Mouse (Mus musculus): ENCODE data around the gene Sgo2a. TPM values are rescaled to one million over a fixed set of nuclear protein-coding genes. Genes with fewer than 3 reads are reported as not detected.
"Not testable (repeated sequence)": the region's sequence is repeated elsewhere in the genome, so short reads cannot be mapped to it uniquely, and the experiment has no call there.

The Sgo2a gene
- polyA plus RNA-seq, 2 experiments: 6.6 to 9.5 TPM

DNA sequence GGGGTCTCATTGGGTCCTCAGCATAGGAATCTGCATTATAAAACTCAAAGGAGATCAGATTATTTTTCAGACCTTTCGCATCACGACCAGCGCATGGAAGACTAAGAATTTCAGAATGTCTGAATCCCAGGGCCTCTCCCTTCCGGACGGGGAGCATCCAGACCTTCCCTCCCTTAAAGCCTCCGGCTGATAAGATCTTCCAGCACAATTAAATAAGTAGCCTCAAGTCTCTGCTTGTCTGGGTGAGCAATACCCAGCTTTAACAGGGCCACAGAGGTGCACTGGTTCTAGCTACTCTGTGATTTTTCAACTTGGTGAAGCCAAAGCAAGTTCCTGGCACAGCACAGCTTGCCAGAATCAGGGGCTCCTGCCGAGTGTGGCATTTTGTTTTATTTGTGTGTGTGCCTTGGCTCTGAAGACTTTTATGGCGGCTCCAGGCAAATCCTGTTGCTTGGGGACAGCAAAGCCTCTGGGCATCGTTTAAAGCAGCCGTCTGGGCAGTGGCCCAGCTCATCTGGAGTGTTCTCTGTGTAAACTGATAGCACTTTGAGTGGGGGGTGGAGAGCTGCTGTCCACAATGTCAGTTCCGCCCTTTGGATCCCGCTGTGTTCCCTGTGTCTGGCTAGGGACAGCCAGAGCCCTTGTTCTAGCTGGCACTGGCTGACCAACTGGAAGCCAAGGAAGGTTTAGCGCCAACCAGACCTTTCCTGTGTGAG is 34.5 kb downstream of the Sgo2a start:
- Histone ChIP-seq H3K36me3 (replicated peaks; ENCODE audit: control insufficient read depth, insufficient read depth, low read depth) (no peaks in the 10 kb centered on the region), H3K27ac (no peak overlapping the region), H3K9me3 (ENCODE audit: control insufficient read depth, low read length) (no peaks in the 10 kb centered on the region), H3K27me3 (ENCODE audit: control insufficient read depth, insufficient read depth, low read length) (no peaks in the 10 kb centered on the region), H3K4me2 (ENCODE audit: low read depth) (peak overlapping the region; percentile 61), H3K4me1 (replicated peaks; ENCODE audit: control insufficient read depth in 2 of 2, insufficient read depth in 2 of 2, low read length in 1 of 2) (peaks cover 10 to 27% of the 10 kb centered on the region in 2 experiments), H3K4me3 (ENCODE audit: insufficient read depth in 1 of 2, low read depth in 2 of 2, low read length in 2 of 2) (peak overlapping the region; percentile 29 to 38; a peak in 3 of 4 replicates), H3K9ac (replicated peaks) (no peak overlapping the region)
- 33% methylated on average over 13 of the region's 13 CpGs for WGBS (ENCODE audit: insufficient replicate concordance)
- TF ChIP-seq EP300 (IDR thresholded peaks at IDR 0.05; ENCODE audit: low read depth) (no peak), CTCF (IDR thresholded peaks at IDR 0.05; ENCODE audit: low read depth) (no peak)
- ATAC-seq (ENCODE audit: insufficient read depth) (no peak), DNase-seq (ENCODE audit: low read depth in 3 of 3, low spot score in 3 of 3) (no peak)

DNA sequence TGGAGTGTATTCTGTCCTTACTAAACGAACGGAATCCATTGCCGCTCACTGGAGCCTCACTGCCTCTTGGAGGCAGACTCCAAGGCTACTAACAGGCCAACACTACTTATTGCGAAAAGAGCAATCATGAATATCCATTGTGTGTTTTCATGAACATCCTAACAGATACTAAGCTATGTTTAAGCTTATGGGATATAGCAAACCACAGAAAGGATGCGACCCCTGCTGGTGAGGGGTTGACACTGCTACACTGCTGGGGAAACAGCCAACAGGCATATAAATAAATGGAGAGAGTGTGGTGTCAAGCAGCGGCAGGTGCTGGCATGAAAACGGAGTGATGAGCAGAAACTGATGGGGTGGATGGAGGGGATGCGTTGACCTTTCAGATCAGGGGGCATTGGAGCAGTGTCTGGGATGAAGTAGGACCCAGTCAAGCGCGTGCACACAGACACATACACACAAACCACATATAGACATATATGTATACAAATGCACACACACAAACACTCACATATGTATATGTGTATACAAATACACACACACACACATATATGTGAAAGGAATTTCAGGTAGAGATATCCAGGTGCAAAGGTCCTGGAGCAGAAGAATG is 35.5 kb downstream of the Sgo2a start:
- TF ChIP-seq CTCF (IDR thresholded peaks at IDR 0.05; ENCODE audit: low read depth) (peak; percentile 94), EP300 (IDR thresholded peaks at IDR 0.05; ENCODE audit: low read depth) (no peak)
- no peak overlapping the region for H3K9ac ChIP-seq (replicated peaks)
- H3K27me3 ChIP-seq (ENCODE audit: control insufficient read depth, insufficient read depth, low read length): no peaks in the 10 kb centered on the region
- H3K4me3 ChIP-seq (ENCODE audit: insufficient read depth in 1 of 2, low read depth in 2 of 2, low read length in 2 of 2): no peak overlapping the region
- H3K4me1 ChIP-seq (replicated peaks; ENCODE audit: control insufficient read depth in 2 of 2, insufficient read depth in 2 of 2, low read length in 1 of 2): peaks cover 10 to 27% of the 10 kb centered on the region in 2 experiments
- no peak overlapping the region for H3K4me2 ChIP-seq (ENCODE audit: low read depth)
- H3K27ac ChIP-seq: no peak overlapping the region
- 50% methylated on average over 10 of the region's 10 CpGs for WGBS (ENCODE audit: insufficient replicate concordance)
- H3K9me3 ChIP-seq (ENCODE audit: control insufficient read depth, low read length): no peaks in the 10 kb centered on the region
- no peaks in the 10 kb centered on the region for H3K36me3 ChIP-seq (replicated peaks; ENCODE audit: control insufficient read depth, insufficient read depth, low read depth)
- ATAC-seq (ENCODE audit: insufficient read depth) (no peak), DNase-seq (ENCODE audit: low read depth in 3 of 3, low spot score in 3 of 3) (peak in 2 of 3 experiments; percentile 32 to 38)

DNA sequence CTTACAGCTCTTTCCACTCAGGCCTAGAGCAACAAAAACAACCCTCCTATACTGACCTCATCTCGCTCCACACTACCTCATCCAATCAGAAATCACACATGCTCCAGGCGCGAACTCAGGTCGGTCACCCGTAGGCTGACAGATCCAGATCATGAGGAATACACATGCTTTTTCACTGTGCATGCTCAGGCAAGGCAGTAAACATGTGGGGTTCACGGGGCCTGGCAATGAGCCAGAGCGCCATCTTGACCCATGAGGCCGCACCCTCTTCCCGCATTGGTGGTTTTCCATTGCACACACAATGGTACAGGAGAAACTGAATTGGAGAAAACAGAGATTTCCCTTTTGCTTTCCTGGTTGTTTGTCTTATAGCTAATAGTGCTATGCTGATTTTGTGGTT is 41.5 kb downstream of the Sgo2a start:
- 77% methylated on average over 9 of the region's 9 CpGs for WGBS (ENCODE audit: insufficient replicate concordance)
- ATAC-seq (ENCODE audit: insufficient read depth); H3K4me1 ChIP-seq (replicated peaks; ENCODE audit: control insufficient read depth in 2 of 2, insufficient read depth in 2 of 2, low read length in 1 of 2): not testable (repeated sequence)

DNA sequence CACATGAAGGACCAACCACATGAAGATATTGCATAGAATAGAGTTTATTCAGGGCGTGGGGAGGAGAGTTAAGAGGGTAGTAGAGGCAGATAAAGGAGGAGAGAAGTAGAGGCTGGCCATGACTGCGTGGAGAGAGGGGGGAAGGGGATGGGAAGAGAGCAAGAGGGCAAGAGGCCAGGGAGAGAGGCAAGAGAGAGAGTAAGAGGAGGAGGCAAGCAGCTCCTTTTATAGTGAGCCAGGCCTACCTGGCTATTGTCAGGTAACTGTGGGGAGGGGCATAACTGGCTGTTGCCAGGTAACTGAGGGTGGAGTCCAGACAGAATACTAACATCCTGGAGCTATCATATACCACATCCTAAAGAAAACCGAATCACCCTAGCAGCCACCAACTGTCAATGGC is 49.3 kb downstream of the Sgo2a start:
- DNase-seq (ENCODE audit: low read depth in 3 of 3, low spot score in 3 of 3) (no peak), ATAC-seq (ENCODE audit: insufficient read depth) (no peak)
- TF ChIP-seq CTCF (IDR thresholded peaks at IDR 0.05; ENCODE audit: low read depth): no peak
- Histone ChIP-seq H3K9me3 (ENCODE audit: control insufficient read depth, low read length) (no peaks in the 10 kb centered on the region), H3K4me1 (replicated peaks; ENCODE audit: control insufficient read depth in 2 of 2, insufficient read depth in 2 of 2, low read length in 1 of 2) (no peaks in the 10 kb centered on the region), H3K27me3 (ENCODE audit: control insufficient read depth, insufficient read depth, low read length) (no peaks in the 10 kb centered on the region), H3K36me3 (replicated peaks; ENCODE audit: control insufficient read depth, insufficient read depth, low read depth) (no peaks in the 10 kb centered on the region), H3K4me2 (ENCODE audit: low read depth) (no peak overlapping the region), H3K9ac (replicated peaks) (no peak overlapping the region), H3K4me3 (ENCODE audit: insufficient read depth in 1 of 2, low read depth in 2 of 2, low read length in 2 of 2) (no peak overlapping the region), H3K27ac (no peak overlapping the region)
- 34% methylated on average over 3 of the region's 3 CpGs for WGBS (ENCODE audit: insufficient replicate concordance)

More for the DNA sequence above, 41.5 kb downstream of the Sgo2a start:
- DNase-seq (ENCODE audit: low read depth in 3 of 3, low spot score in 3 of 3); H3K4me2 ChIP-seq (ENCODE audit: low read depth); H3K9me3 ChIP-seq (ENCODE audit: control insufficient read depth, low read length); H3K36me3 ChIP-seq (replicated peaks; ENCODE audit: control insufficient read depth, insufficient read depth, low read depth); H3K9ac ChIP-seq (replicated peaks); H3K27me3 ChIP-seq (ENCODE audit: control insufficient read depth, insufficient read depth, low read length); H3K4me3 ChIP-seq (ENCODE audit: insufficient read depth in 1 of 2, low read depth in 2 of 2, low read length in 2 of 2); H3K27ac ChIP-seq: not testable (repeated sequence)

DNA sequence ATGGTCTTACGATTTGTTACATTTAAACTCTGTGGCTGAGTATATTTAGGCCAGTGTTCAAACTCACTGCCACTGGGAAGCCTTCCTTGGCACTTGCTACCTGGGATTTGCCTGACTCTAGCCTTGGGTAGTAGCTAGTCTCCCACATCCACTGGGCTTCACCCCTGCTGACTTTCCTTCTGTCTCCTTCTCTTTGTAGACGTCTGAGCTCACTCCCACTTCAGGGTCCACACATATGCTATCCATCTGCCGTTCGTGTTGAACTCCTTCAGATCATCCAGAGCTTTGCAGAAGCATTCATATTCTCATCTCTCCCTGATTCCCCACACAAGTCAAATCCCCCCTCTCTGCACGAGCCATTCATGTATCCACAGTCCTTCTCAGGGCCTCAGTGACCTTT is 49.8 kb downstream of the Sgo2a start:
- TF ChIP-seq CTCF (IDR thresholded peaks at IDR 0.05; ENCODE audit: low read depth): no peak
- no peak for TF ChIP-seq EP300 (IDR thresholded peaks at IDR 0.05; ENCODE audit: low read depth)
- no peak for DNase-seq (ENCODE audit: low read depth in 3 of 3, low spot score in 3 of 3)
- Histone ChIP-seq H3K36me3 (replicated peaks; ENCODE audit: control insufficient read depth, insufficient read depth, low read depth) (no peaks in the 10 kb centered on the region), H3K27ac (no peak overlapping the region), H3K9me3 (ENCODE audit: control insufficient read depth, low read length) (no peaks in the 10 kb centered on the region), H3K4me1 (replicated peaks; ENCODE audit: control insufficient read depth in 2 of 2, insufficient read depth in 2 of 2, low read length in 1 of 2) (no peaks in the 10 kb centered on the region), H3K27me3 (ENCODE audit: control insufficient read depth, insufficient read depth, low read length) (no peaks in the 10 kb centered on the region), H3K4me3 (ENCODE audit: insufficient read depth in 1 of 2, low read depth in 2 of 2, low read length in 2 of 2) (no peak overlapping the region), H3K4me2 (ENCODE audit: low read depth) (no peak overlapping the region), H3K9ac (replicated peaks) (no peak overlapping the region)
- no peak for ATAC-seq (ENCODE audit: insufficient read depth)
- WGBS (ENCODE audit: insufficient replicate concordance): 49% methylated on average over 5 of the region's 5 CpGs
